ENCODE assay signal across 12 mouse cellular contexts in genomic region chr4:130275823-130276105, GRCm38 (mm10). TPM values are rescaled to one million over a fixed set of nuclear protein-coding genes. Genes with fewer than 3 reads are reported as not detected.
DNase-seq lines count a peak whose midpoint lies in the region; ATAC-seq lines count a peak whose summit lies in the region.
"Had no signal": no experiment of that assay in that cellular context is flagged by ENCODE, and none has a peak within 500 bp of the region (broad histone marks: within the 10 kb centered on the region; RNA-seq: fewer than 3 reads in every experiment).

No protein-coding gene starts in this region.

- H3K27me3 ChIP-seq in heart, embryonic 16.5 days (ENCODE audit: control insufficient read depth, insufficient read depth, low read length), result peaks cover 66% of the 10 kb centered on the region
- peaks cover 7% of the 10 kb centered on the region for H3K27me3 ChIP-seq in embryonic facial prominence, embryonic 13.5 days
- peaks cover 30% of the 10 kb centered on the region for H3K27me3 ChIP-seq in intestine, embryonic 14.5 days (replicated peaks; ENCODE audit: control insufficient read depth, insufficient read depth, low read length)
- H3K27me3 ChIP-seq in midbrain, embryonic 16.5 days (ENCODE audit: control insufficient read depth, insufficient read depth, low read depth, low read length), result no peaks in the 10 kb centered on the region

- ATAC-seq in heart, embryonic 16.5 days (replicated peaks; ENCODE audit: extremely low read depth, insufficient read depth, low FRiP score), result no peak
- no peak for ATAC-seq in embryonic facial prominence, embryonic 13.5 days (ENCODE audit: insufficient number of reproducible peaks, insufficient read depth, low FRiP score, low TSS enrichment, low read depth)
- 0 out of 2 replicates have a peak, but pooled peaks have one; percentile 9 for ATAC-seq in intestine, embryonic 14.5 days (replicated peaks; ENCODE audit: low FRiP score, low TSS enrichment, low read depth)
- no peak for ATAC-seq in midbrain, embryonic 16.5 days
- ATAC-seq: CD4-positive, CD25-positive, alpha-beta regulatory T cell, adult 4 months had no signal

- WGBS in heart, embryonic 16.5 days, result 50% methylated on average over 5 of the region's 5 CpGs
- WGBS in embryonic facial prominence, embryonic 13.5 days, result 42% methylated on average over 5 of the region's 5 CpGs
- WGBS in intestine, embryonic 14.5 days, result 47% methylated on average over 5 of the region's 5 CpGs
- WGBS in midbrain, embryonic 16.5 days, result 37% methylated on average over 5 of the region's 5 CpGs

- H3K9ac ChIP-seq in heart, embryonic 16.5 days (ENCODE audit: low read length), result no peak overlapping the region
- peak overlapping the region; percentile 96 for H3K9ac ChIP-seq in embryonic facial prominence, embryonic 13.5 days
- no peak overlapping the region for H3K9ac ChIP-seq in intestine, embryonic 14.5 days (ENCODE audit: low read length)
- H3K9ac ChIP-seq in midbrain, embryonic 16.5 days (ENCODE audit: low read depth, low read length), result peak overlapping the region; percentile 94

- intact Hi-C loops in heart, postnatal 14 days (cut with DNase I), result no loop called here

- peaks cover 7% of the 10 kb centered on the region for H3K4me1 ChIP-seq in heart, embryonic 16.5 days (ENCODE audit: control insufficient read depth, insufficient read depth, low read length)
- peaks cover 11% of the 10 kb centered on the region for H3K4me1 ChIP-seq in embryonic facial prominence, embryonic 13.5 days
- H3K4me1 ChIP-seq in intestine, embryonic 14.5 days (replicated peaks; ENCODE audit: control insufficient read depth, insufficient read depth, low read length), result peaks cover 4% of the 10 kb centered on the region; the same call in 1 of the 2 replicates
- H3K4me1 ChIP-seq in midbrain, embryonic 16.5 days (ENCODE audit: control insufficient read depth, insufficient read depth, low read length), result peaks cover 21% of the 10 kb centered on the region

- DNase-seq in heart, postnatal 14 days, result no peak
- no peak for DNase-seq in intestine, embryonic 14.5 days (ENCODE audit: low spot score)
- no peak for DNase-seq in right cerebral cortex, adult 2 months (ENCODE audit: low spot score in 2 of 2)
- no peak for DNase-seq in thymus, postnatal 10 days (ENCODE audit: low spot score in 2 of 2)
- no peak for DNase-seq in urinary bladder, postnatal 4 days (ENCODE audit: low spot score in 2 of 2)
- DNase-seq: lung, postnatal 10 days had no signal

- H3K9me3 ChIP-seq in heart, embryonic 16.5 days (replicated peaks; ENCODE audit: control insufficient read depth, low read length), result no peaks in the 10 kb centered on the region
- no peaks in the 10 kb centered on the region for H3K9me3 ChIP-seq in embryonic facial prominence, embryonic 13.5 days
- no peaks in the 10 kb centered on the region for H3K9me3 ChIP-seq in intestine, embryonic 14.5 days (ENCODE audit: control insufficient read depth, low read length)
- H3K9me3 ChIP-seq in midbrain, embryonic 16.5 days (replicated peaks; ENCODE audit: control insufficient read depth, low read length, poor library complexity, severe bottlenecking), result no peaks in the 10 kb centered on the region

- H3K36me3 ChIP-seq in heart, embryonic 16.5 days (ENCODE audit: control insufficient read depth, insufficient read depth), result no peaks in the 10 kb centered on the region
- 0 out of 2 replicates have a peak, but pooled peaks cover 5% of the 10 kb centered on the region for H3K36me3 ChIP-seq in embryonic facial prominence, embryonic 13.5 days
- no peaks in the 10 kb centered on the region for H3K36me3 ChIP-seq in intestine, embryonic 14.5 days (ENCODE audit: control insufficient read depth, insufficient read depth, low read length)
- H3K36me3 ChIP-seq in midbrain, embryonic 16.5 days (ENCODE audit: control insufficient read depth, insufficient read depth, low read length), result no peaks in the 10 kb centered on the region

- H3K4me3 ChIP-seq in heart, embryonic 16.5 days (ENCODE audit: low read length), result no peak overlapping the region; the same call in none of the 2 replicates
- peak overlapping the region; percentile 82 for H3K4me3 ChIP-seq in embryonic facial prominence, embryonic 13.5 days
- H3K4me3 ChIP-seq in intestine, embryonic 14.5 days (ENCODE audit: low read depth, low read length), result no peak overlapping the region
- H3K4me3 ChIP-seq in midbrain, embryonic 16.5 days (ENCODE audit: low read depth, low read length), result peak overlapping the region; percentile 78

- H3K4me2 ChIP-seq in heart, embryonic 16.5 days (ENCODE audit: low read depth, low read length), result peak overlapping the region; percentile 80
- H3K4me2 ChIP-seq in embryonic facial prominence, embryonic 13.5 days, result peak overlapping the region; percentile 71
- peak overlapping the region; percentile 98; the same call in 1 of the 2 replicates for H3K4me2 ChIP-seq in intestine, embryonic 14.5 days (ENCODE audit: low read length)
- H3K4me2 ChIP-seq in midbrain, embryonic 16.5 days (ENCODE audit: low read length), result peak overlapping the region; percentile 82

- no peak overlapping the region for H3K27ac ChIP-seq in heart, embryonic 16.5 days (ENCODE audit: low read length)
- H3K27ac ChIP-seq in embryonic facial prominence, embryonic 13.5 days, result no peak overlapping the region
- no peak overlapping the region for H3K27ac ChIP-seq in intestine, embryonic 14.5 days (ENCODE audit: low read depth)
- H3K27ac ChIP-seq in midbrain, embryonic 16.5 days (ENCODE audit: low read length), result peak overlapping the region; percentile 92

RNA-seq across cellular contexts. Expression of gene Serinc2, which starts 3.2 kb away (rescaled TPM):
- polyA plus RNA-seq in heart, embryonic 16.5 days (2015; fragmentation: Nextera tagmentation; extraction: Ambion mirVana), result 5.4 and 6.4 TPM in 2 replicates
- total RNA-seq in heart, postnatal 14 days (2021), result 1 to 10 TPM; 3.1 to 3.3 TPM
- polyA plus RNA-seq in embryonic facial prominence, embryonic 13.5 days (2015; fragmentation: Nextera tagmentation; extraction: Ambion mirVana), result 150 TPM in 2 replicates
- polyA plus RNA-seq in intestine, embryonic 14.5 days (2014; fragmentation: Nextera tagmentation; extraction: Ambion mirVana), result 24.1 and 25.3 TPM in 2 replicates
- polyA plus RNA-seq in midbrain, embryonic 16.5 days (2015; fragmentation: Nextera tagmentation; extraction: Ambion mirVana), result 29.6 and 39.9 TPM in 2 replicates
- total RNA-seq: hematopoietic stem cell, adult 5-6 weeks had no signal

RNA-seq across cellular contexts. Expression of gene Fabp3, which starts 32.6 kb away (rescaled TPM):
- polyA plus RNA-seq in heart, embryonic 16.5 days (2015; fragmentation: Nextera tagmentation; extraction: Ambion mirVana), result 1,916 and 1,999 TPM in 2 replicates
- 1,000 to 10,000 TPM; 5,520 to 6,453 TPM for total RNA-seq in heart, postnatal 14 days (2021)
- 12.9 and 14.8 TPM in 2 replicates for polyA plus RNA-seq in embryonic facial prominence, embryonic 13.5 days (2015; fragmentation: Nextera tagmentation; extraction: Ambion mirVana)
- polyA plus RNA-seq in intestine, embryonic 14.5 days (2014; fragmentation: Nextera tagmentation; extraction: Ambion mirVana), result 5.5 and 6.6 TPM in 2 replicates
- polyA plus RNA-seq in midbrain, embryonic 16.5 days (2015; fragmentation: Nextera tagmentation; extraction: Ambion mirVana), result 257 and 308 TPM in 2 replicates
- total RNA-seq: hematopoietic stem cell, adult 5-6 weeks had no signal
- polyA plus RNA-seq: CD4-positive, CD25-positive, alpha-beta regulatory T cell, adult 4 months had no signal

RNA-seq across cellular contexts. Expression of gene Gm10570, which starts 32.7 kb away (rescaled TPM):
- 1.1 and 1.4 TPM in 2 replicates for polyA plus RNA-seq in heart, embryonic 16.5 days (2015; fragmentation: Nextera tagmentation; extraction: Ambion mirVana)
- 1 to 10 TPM in 1 of 2 experiments, not detected in 1; 1.0 TPM for total RNA-seq in heart, postnatal 14 days (2021)
- polyA plus RNA-seq in embryonic facial prominence, embryonic 13.5 days (2015; fragmentation: Nextera tagmentation; extraction: Ambion mirVana), result not detected in 2 replicates
- not detected in 2 replicates for polyA plus RNA-seq in intestine, embryonic 14.5 days (2014; fragmentation: Nextera tagmentation; extraction: Ambion mirVana)
- 1.1 and 1.5 TPM in 2 replicates for polyA plus RNA-seq in midbrain, embryonic 16.5 days (2015; fragmentation: Nextera tagmentation; extraction: Ambion mirVana)
- total RNA-seq: adrenal gland, adult 18-20 months; hematopoietic stem cell, adult 5-6 weeks had no signal
- polyA plus RNA-seq: CD4-positive, CD25-positive, alpha-beta regulatory T cell, adult 4 months had no signal

RNA-seq across cellular contexts. Expression of gene Gm853, which starts 53.6 kb away (rescaled TPM):
- not detected in 2 replicates for polyA plus RNA-seq in heart, embryonic 16.5 days (2015; fragmentation: Nextera tagmentation; extraction: Ambion mirVana)
- not detected for total RNA-seq in heart, postnatal 14 days (2021)
- polyA plus RNA-seq in embryonic facial prominence, embryonic 13.5 days (2015; fragmentation: Nextera tagmentation; extraction: Ambion mirVana), result not detected in 2 replicates
- polyA plus RNA-seq in intestine, embryonic 14.5 days (2014; fragmentation: Nextera tagmentation; extraction: Ambion mirVana), result not detected in 2 replicates
- polyA plus RNA-seq in midbrain, embryonic 16.5 days (2015; fragmentation: Nextera tagmentation; extraction: Ambion mirVana), result 0.24 TPM in 1 of 2 replicates, not detected in the other
- total RNA-seq: adrenal gland, adult 18-20 months; hematopoietic stem cell, adult 5-6 weeks had no signal
- polyA plus RNA-seq: CD4-positive, CD25-positive, alpha-beta regulatory T cell, adult 4 months had no signal

Comparison
In these comparisons a context has a peak if more than half of its experiments do, and no peak if none do; other contexts are left out.
1. H3K4me3 ChIP-seq: peak in embryonic facial prominence, embryonic 13.5 days (single experiment) and midbrain, embryonic 16.5 days (single experiment); none in heart, embryonic 16.5 days (single experiment) and intestine, embryonic 14.5 days (single experiment).
2. H3K9ac ChIP-seq: peak in embryonic facial prominence, embryonic 13.5 days (single experiment) and midbrain, embryonic 16.5 days (single experiment); none in heart, embryonic 16.5 days (single experiment) and intestine, embryonic 14.5 days (single experiment).
3. RNA of gene Fabp3, which starts 32.6 kb away (polyA plus RNA-seq): 1,916 to 1,999 TPM in heart, embryonic 16.5 days and 257 to 308 TPM in midbrain, embryonic 16.5 days; 12.9 to 14.8 TPM in embryonic facial prominence, embryonic 13.5 days and 5.5 to 6.6 TPM in intestine, embryonic 14.5 days; every median in the first group is over 10 times any median in the second.
4. Peak in every context shown above with its lines, with median percentiles within 50 percentile points of each other: H3K4me2 ChIP-seq.